Mouse (Mus musculus): ENCODE measurements around the gene Arhgef2. TPM values are rescaled to one million over a fixed set of nuclear protein-coding genes. Genes with fewer than 3 reads are reported as not detected.
"Not testable (repeated sequence)": the region's sequence is repeated elsewhere in the genome, so short reads cannot be mapped to it uniquely, and the experiment has no call there.

Gene Arhgef2
- polyA plus RNA-seq, 1 experiment from 2014 or later: 175 TPM

- in situ Hi-C loops (cut with MboI; ENCODE audit: low pct_unique_long_range_greater_than_20kb): no loop called here
- DNase-seq (ENCODE audit: low read depth, low spot score) (no peak), ATAC-seq (peak; percentile 82)
- POLR2A ChIA-PET: interaction anchor here (1.0 to 2.1 kb wide), 5 partner anchors 12 to 62 kb away, joined by 3 to 10 read pairs (median 4); partner anchors contain the start of genes Lamtor2 and Ubqln4
- TF ChIP-seq CTCF (IDR thresholded peaks at IDR 0.05): peak; percentile 50
- H3K27me3 ChIP-seq: no peaks in the 10 kb centered on the region
- CTCF ChIA-PET: interaction anchor here (1.1 to 3.3 kb wide), 4 partner anchors 10 to 15 kb away, joined by 4 to 12 read pairs (median 6); no protein-coding TSS in a partner anchor
Observed at GRCm38 (mm10) chr3:88579454-88580117, 26.2 kb upstream of the Arhgef2 start.

- ChIA-PET POLR2A (interaction anchor here (1.0 to 1.2 kb wide), 2 partner anchors 22 to 54 kb away, joined by 3 to 5 read pairs; partner anchors contain the start of gene Mex3a), CTCF (interaction anchor here (0.7 to 1.7 kb wide), 9 partner anchors 12 to 99 kb away, joined by 3 to 7 read pairs (median 3); partner anchors contain the start of gene Ubqln4)
- no peaks in the 10 kb centered on the region for H3K27me3 ChIP-seq
- DNase-seq (ENCODE audit: low read depth, low spot score) (no peak), ATAC-seq (no peak)
- no peak for TF ChIP-seq CTCF (IDR thresholded peaks at IDR 0.05)
- in situ Hi-C loops (cut with MboI; ENCODE audit: low pct_unique_long_range_greater_than_20kb): no loop called here
Observed at GRCm38 (mm10) chr3:88585769-88586168, 20.0 kb upstream of the Arhgef2 start.

GRCm38 (mm10) chr3:88586640-88587039, 19.1 kb upstream of the Arhgef2 start:
- POLR2A ChIA-PET: interaction anchor here (0.8 to 1.2 kb wide), 4 partner anchors 23 to 55 kb away, joined by 3 to 5 read pairs (median 3); partner anchors contain the start of genes Mex3a and Ubqln4
- TF ChIP-seq CTCF (IDR thresholded peaks at IDR 0.05): no peak
- in situ Hi-C loops (cut with MboI; ENCODE audit: low pct_unique_long_range_greater_than_20kb): no loop called here
- CTCF ChIA-PET: interaction anchor here (0.8 to 1.8 kb wide), 9 partner anchors 9 to 63 kb away, joined by 3 to 7 read pairs (median 3); partner anchors contain the start of gene Ubqln4
- H3K27me3 ChIP-seq: no peaks in the 10 kb centered on the region
- ATAC-seq: no peak
- DNase-seq (ENCODE audit: low read depth, low spot score): no peak

GRCm38 (mm10) chr3:88590246-88590645, 15.5 kb upstream of the Arhgef2 start:
- in situ Hi-C loops (cut with MboI; ENCODE audit: low pct_unique_long_range_greater_than_20kb): no loop called here

GRCm38 (mm10) chr3:88591044-88591443, 14.7 kb upstream of the Arhgef2 start:
- in situ Hi-C loops (cut with MboI; ENCODE audit: low pct_unique_long_range_greater_than_20kb): no loop called here
- CTCF ChIA-PET: interaction anchor here (1.0 to 7.3 kb wide), 10 partner anchors 11 to 107 kb away, joined by 3 to 75 read pairs (median 6); partner anchors contain the start of gene Arhgef2
- DNase-seq (ENCODE audit: low read depth, low spot score): no peak
- no peak for ATAC-seq
- no peaks in the 10 kb centered on the region for H3K27me3 ChIP-seq
- TF ChIP-seq CTCF (IDR thresholded peaks at IDR 0.05): no peak
- POLR2A ChIA-PET: interaction anchor here (0.6 to 2.5 kb wide), 7 partner anchors 12 to 46 kb away, joined by 3 to 11 read pairs (median 3); partner anchors contain the start of genes Rab25 and Ubqln4

More at GRCm38 (mm10) chr3:88590246-88590645, 15.5 kb upstream of the Arhgef2 start:
- ChIA-PET POLR2A (interaction anchor here (0.6 to 2.5 kb wide), 6 partner anchors 12 to 47 kb away, joined by 3 to 11 read pairs (median 4); partner anchors contain the start of genes Rab25 and Ubqln4), CTCF (interaction anchor here (1.0 to 7.3 kb wide), 9 partner anchors 10 to 107 kb away, joined by 3 to 75 read pairs (median 7); partner anchors contain the start of gene Arhgef2)
- no peak for ATAC-seq
- DNase-seq (ENCODE audit: low read depth, low spot score): no peak
- H3K27me3 ChIP-seq: no peaks in the 10 kb centered on the region
- TF ChIP-seq CTCF (IDR thresholded peaks at IDR 0.05): no peak

- DNase-seq (ENCODE audit: low read depth, low spot score) (no peak), ATAC-seq (peak; percentile 44)
- in situ Hi-C loops (cut with MboI; ENCODE audit: low pct_unique_long_range_greater_than_20kb): no loop called here
- peak; percentile 72 for TF ChIP-seq CTCF (IDR thresholded peaks at IDR 0.05)
- CTCF ChIA-PET: interaction anchor here (0.6 to 7.3 kb wide), 24 partner anchors 9 to 84 kb away, joined by 3 to 75 read pairs (median 4); partner anchors contain the start of gene Arhgef2
- H3K27me3 ChIP-seq: no peaks in the 10 kb centered on the region
- POLR2A ChIA-PET: interaction anchor here (1.0 to 2.5 kb wide), 8 partner anchors 13 to 62 kb away, joined by 3 to 11 read pairs (median 4); partner anchors contain the start of gene Ubqln4
Observed at GRCm38 (mm10) chr3:88591950-88592731, 13.6 kb upstream of the Arhgef2 start.

GRCm38 (mm10) chr3:88592942-88593576, 12.7 kb upstream of the Arhgef2 start:
- no peak for TF ChIP-seq CTCF (IDR thresholded peaks at IDR 0.05)

GRCm38 (mm10) chr3:88593893-88594580, 11.7 kb upstream of the Arhgef2 start:
- no peak for TF ChIP-seq CTCF (IDR thresholded peaks at IDR 0.05)
- peak; percentile 65 for ATAC-seq
- DNase-seq (ENCODE audit: low read depth, low spot score): peak; percentile 86
- CTCF ChIA-PET: interaction anchor here (1.3 to 7.3 kb wide), 8 partner anchors 11 to 110 kb away, joined by 3 to 75 read pairs (median 5); partner anchors contain the start of gene Arhgef2
- no peaks in the 10 kb centered on the region for H3K27me3 ChIP-seq
- in situ Hi-C loops (cut with MboI; ENCODE audit: low pct_unique_long_range_greater_than_20kb): no loop called here
- POLR2A ChIA-PET: interaction anchor here (1.3 to 2.0 kb wide), 2 partner anchors 22 to 25 kb away, joined by 3 to 4 read pairs; no protein-coding TSS in a partner anchor

More at GRCm38 (mm10) chr3:88592942-88593576, 12.7 kb upstream of the Arhgef2 start:
- ChIA-PET CTCF (interaction anchor here (0.9 to 7.3 kb wide), 19 partner anchors 8 to 109 kb away, joined by 3 to 75 read pairs (median 4); partner anchors contain the start of gene Arhgef2), POLR2A (interaction anchor here (0.5 to 2.0 kb wide), 8 partner anchors 11 to 55 kb away, joined by 3 to 4 read pairs (median 3); no protein-coding TSS in a partner anchor)
- DNase-seq (ENCODE audit: low read depth, low spot score) (no peak), ATAC-seq (no peak)
- no peaks in the 10 kb centered on the region for H3K27me3 ChIP-seq
- in situ Hi-C loops (cut with MboI; ENCODE audit: low pct_unique_long_range_greater_than_20kb): no loop called here

- DNase-seq (ENCODE audit: low read depth, low spot score); H3K27me3 ChIP-seq; POLR2A ChIA-PET; in situ Hi-C loops (cut with MboI; ENCODE audit: low pct_unique_long_range_greater_than_20kb); ATAC-seq: not testable (repeated sequence)
- CTCF ChIA-PET: interaction anchor here (0.7 to 7.3 kb wide), 5 partner anchors 9 to 52 kb away, joined by 3 to 75 read pairs (median 3); partner anchors contain the start of gene Arhgef2
Observed at GRCm38 (mm10) chr3:88596547-88596946, 9.2 kb upstream of the Arhgef2 start.
